Mouse (Mus musculus): ENCODE data around the gene Slc46a3.

The Slc46a3 gene

DNA sequence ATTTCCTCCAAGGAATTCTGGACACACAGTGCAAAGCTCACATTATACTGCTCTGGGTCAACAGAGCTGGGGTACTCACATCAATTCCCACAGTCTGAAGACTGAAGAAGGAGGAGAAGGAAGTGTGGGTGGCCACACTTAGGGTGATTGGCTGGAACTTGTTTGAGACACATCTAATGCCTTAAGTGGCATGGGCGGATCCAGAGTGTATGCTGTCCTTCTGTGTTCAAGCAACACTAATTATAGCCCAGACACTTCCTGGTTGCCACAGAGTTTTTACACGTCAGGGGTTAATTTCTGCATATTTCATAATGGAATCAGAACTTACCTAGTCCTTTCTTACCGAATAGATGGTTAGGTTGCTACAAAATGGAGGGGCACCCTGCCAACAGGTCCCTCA lies 49.3 kb downstream of the Slc46a3 start:
- no peak for DNase-seq (ENCODE audit: low spot score)

DNA sequence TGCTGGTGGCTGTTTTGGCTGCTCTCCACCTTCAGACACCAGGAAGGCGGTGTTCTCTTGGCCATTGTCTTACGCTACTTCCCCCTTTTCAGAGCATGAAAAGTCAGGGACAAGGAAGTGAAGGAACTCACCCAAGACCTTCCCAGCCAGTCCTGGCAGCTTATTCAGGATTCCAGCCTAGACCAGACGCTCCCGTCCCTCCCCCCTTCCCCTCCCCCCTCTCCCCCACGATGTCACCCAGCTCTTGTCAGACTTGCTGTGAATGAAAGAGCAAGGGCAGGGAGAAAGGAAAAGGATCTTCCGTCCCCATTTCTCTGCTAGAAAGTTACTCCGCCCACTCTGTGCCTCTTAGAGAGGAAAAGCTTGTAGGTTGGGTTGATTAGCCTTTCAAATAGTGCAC lies 51.3 kb downstream of the Slc46a3 start:
- DNase-seq (ENCODE audit: low spot score) = no peak

DNA sequence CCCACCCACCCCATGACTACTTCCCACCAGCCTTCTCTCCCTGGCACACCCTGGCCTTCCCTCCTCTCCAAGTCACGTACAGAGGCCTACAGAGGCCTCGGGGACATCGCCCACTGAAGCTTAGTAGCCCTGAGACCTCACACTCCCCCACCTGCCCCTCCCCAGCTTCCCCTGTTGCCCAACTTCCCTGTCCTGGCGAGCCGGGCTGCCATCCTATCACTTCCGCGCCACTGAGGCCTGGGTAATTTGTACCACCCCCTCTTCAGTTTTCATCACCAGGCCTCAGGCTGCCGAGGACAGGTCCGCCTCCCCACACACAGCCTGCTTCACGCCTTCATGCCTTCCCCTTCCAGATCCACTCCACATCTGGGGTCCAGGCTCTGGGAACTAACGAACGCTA lies 55.2 kb downstream of the Slc46a3 start:
- no peak for DNase-seq (ENCODE audit: low spot score)

GRCm38 (mm10) chr5:147834841-147835500 lies 59.6 kb downstream of the Slc46a3 start:
- no peak for DNase-seq (ENCODE audit: low spot score)

- DNase-seq (ENCODE audit: low spot score) = no peak
Observed at GRCm38 (mm10) chr5:147832842-147833241, 61.8 kb downstream of the Slc46a3 start.

DNA sequence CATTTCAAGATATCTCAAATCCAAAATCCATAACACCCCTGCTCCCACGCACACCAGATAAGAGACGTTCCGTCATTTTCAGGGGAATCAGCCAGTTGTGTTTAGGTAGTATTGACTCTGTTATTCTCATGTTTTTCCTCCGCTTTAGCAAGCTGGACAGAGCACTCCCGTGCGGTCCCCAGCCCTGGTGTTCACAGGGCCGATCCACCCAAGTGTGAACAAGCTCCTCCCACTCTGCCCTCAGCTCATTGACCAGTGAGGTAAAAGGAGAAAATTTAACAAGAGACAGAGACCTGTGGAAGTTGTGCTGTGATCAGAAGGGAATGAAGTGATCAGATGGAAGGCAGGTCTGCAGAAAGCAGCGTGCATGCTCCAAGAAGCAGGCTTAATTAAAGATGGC lies 65.8 kb downstream of the Slc46a3 start:
- no peak for DNase-seq (ENCODE audit: low spot score)
